Mouse (Mus musculus) gastrocnemius, postnatal 25 days (tissue): ENCODE measurements around the gene Twsg1. TPM values are rescaled to one million over a fixed set of nuclear protein-coding genes. Genes with fewer than 3 reads are reported as not detected.

Experiments used
- DNase-seq: peaks from one replicate; pipeline ENCODE4 v3.0.0; 2022
- total RNA-seq, 2 experiments: library from RNA; stranded (reverse); gene quantifications; 1 replicate in 1 of 2; 2 replicates in 1 of 2; pipeline ENCODE4 v1.2.3; 2021

Twsg1 gene
- total RNA-seq, 2 experiments from 2014 or later, result 22.1 to 26.8 TPM

DNA sequence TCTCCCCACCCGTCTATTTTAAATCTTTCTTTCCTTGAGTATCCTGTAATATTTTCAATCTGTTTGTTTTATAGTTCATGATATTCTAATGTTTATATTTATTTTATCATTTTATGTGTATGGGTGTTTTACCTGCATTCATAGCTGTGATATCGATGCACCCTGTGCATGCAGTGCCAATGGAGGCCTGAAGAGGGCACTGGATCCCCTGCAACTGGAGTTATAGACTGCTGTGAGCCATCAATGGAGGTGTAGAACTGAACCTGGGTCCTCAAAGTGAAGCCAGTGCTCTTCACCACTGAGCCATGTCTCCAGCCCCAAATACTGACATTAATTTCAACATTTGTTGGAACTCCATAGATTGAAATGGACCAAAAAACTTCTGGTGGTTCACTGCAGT lies 17.3 kb downstream of the Twsg1 start:
- no peak for DNase-seq

DNA sequence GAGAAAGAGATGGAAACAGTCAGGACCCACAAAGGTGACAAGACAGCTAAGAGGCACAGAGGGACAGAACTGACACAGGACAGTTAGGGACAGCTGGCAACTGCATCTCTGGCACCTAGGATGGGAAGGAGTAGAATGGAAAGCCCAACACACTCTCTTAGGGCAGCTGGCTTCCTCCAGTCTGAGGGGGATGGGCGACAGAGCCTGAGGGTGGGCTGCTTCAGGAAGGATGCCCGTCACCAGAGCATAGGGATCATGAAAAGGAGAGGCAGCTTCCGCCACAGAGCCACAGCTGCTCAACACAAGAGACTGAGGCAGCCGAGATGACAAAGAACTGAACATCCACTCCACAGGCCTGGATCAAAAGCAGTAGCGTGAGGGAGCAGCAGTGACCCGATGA lies 19.5 kb downstream of the Twsg1 start:
- DNase-seq, result no peak

DNA sequence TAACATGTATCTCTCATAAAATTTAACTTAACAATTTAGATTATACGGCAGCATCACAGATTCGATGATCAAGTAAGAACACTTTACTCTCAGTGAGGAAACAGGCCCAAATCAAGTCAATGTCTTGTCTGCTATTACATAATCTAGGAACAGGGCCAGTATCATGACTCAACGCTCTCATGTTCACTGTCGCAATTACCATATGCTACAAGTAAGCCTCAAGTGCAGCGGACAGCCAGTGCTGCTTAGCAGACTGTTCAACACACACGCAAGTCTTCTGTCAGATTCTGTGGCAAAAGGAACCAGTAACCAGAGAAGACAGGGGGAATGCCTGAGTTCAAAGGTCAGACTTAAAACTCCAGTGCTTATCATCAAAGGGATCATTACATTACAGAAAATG lies 20.1 kb downstream of the Twsg1 start:
- DNase-seq, result peak; percentile 29

DNA sequence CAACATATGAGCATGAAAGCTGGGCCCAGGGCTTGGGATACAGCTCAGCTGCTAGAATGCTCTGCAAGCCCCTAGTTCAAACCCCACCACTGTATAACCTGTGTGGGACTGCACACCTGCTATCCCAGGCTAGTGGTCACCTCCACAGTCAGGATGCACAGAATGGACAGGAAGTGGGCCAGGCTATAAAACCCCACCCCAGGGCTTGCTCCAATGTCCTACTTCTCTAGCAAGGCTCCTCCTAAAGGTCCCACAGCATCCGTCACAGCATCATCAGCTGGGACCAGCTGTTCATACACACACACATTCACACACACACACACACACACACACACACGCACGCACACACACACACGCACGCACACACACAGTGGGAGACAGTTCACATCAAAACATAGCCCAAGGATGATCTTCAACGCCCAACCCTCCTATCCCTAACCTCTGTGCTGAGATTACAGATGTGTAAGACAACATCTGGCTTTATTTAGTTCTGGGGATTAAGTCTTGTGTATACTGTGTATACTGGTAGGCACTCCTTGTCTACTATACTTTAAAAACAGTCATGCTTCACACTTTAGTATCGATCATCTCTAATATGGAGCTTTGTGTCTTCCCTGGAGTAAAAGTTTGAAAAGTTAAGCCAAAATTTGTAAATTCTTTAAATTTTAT lies 20.7 kb downstream of the Twsg1 start:
- no peak for DNase-seq

DNA sequence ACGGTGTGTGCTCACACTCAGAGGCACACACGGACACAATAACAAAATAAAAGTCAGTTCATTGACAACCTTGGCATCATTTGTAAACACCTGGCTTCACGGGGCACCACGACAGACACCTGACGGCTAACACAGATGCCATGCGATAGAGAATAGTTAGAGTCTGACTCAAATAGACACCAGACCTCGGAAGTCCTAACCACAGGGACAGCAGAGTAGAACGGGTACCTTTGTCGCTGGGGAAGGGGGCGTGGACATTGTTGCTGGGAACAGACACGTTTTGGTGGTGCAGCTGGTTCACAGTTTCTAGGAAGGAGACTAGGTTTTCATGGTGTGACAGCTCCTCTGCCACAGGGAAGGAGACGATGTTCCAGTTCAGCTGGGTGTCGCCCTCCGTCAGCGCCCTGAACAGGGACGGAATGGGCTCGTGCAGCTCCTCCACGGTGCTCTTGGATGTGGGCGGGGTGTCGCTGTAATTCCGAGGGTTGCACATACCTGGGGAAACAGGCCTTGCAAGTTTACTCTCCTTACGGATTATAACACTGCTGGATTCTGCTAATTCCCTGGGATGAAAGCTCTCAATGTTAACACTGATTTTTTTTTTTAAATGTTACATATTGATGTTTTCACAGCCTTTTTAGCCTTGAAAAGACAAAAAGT lies 21.6 kb downstream of the Twsg1 start:
- no peak for DNase-seq

DNA sequence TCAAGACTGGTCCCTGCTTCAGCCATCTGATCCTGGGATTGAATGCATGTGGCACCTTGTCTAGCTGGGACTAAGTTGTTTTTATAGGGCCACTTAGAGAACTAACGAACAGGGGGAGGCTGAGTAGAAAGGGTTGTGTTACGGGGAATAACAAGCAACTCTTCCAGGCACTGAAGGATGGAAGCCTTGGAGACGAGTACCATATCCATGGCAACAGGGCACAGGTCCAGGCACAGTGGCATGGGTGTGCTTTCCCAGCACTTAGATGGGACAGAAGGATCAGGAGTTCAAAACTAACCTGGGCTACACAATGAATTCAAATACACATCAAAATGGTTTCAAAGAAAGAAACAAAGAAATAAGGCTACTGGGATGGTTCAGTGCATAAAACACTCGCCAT lies 23.9 kb downstream of the Twsg1 start:
- DNase-seq, result no peak

DNA sequence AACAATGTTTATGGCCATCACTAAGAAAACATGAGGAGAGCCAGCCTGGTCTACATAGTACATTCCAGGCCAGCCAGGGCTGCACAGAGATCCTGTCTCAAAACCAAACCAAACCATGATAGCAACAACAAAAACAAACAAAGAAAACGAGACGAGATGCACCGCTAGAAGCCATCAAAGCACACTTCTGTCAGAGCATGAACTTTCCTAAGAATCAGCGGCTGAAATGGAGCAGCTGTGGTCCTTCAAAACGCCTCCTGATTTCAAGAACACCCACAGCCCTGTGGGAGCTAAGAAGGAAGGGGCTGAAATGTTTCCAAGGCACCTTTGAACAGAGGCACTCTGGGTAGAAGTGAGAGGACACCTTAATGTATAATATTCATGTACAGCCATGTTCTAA lies 26.8 kb downstream of the Twsg1 start:
- DNase-seq, result no peak

DNA sequence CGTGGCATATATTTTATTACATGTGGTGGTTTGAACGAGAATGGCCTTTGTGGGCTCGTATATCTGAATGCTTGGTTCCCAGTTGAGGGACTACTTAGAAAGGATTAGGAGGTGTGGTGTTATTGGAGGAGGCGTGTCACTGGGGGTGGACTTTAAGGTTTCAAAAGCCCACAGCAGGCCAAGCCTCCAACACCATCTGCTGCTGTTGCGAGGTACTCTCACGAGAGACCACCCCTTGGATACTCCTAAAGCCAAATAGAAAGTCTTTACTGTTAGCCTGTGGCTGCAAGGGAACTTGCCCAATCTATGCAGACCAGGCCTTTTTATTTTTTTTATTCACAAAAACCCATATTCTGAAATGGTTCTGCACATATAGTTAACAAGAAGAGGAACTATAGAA lies 29.1 kb downstream of the Twsg1 start:
- DNase-seq, result no peak

DNA sequence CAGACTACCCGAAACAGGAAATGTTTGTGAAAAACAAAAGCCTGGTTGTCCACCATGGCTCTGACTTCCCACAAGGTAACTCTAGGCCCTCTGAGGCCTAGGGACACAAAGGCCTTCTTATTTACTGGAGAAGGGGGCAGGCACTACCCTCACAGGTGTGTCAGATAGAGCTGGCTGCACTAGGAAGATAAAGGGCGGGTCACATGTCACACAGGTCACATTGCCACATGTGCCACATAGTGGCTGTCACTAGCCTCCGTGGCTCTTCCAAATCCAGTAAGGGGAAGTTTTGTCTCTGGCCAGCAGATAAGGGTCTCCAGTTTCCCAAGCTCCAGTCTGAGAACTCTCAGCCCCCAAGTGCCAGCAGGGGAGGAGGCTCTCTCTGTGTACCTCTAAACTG lies 31.8 kb downstream of the Twsg1 start:
- DNase-seq, result no peak

DNA sequence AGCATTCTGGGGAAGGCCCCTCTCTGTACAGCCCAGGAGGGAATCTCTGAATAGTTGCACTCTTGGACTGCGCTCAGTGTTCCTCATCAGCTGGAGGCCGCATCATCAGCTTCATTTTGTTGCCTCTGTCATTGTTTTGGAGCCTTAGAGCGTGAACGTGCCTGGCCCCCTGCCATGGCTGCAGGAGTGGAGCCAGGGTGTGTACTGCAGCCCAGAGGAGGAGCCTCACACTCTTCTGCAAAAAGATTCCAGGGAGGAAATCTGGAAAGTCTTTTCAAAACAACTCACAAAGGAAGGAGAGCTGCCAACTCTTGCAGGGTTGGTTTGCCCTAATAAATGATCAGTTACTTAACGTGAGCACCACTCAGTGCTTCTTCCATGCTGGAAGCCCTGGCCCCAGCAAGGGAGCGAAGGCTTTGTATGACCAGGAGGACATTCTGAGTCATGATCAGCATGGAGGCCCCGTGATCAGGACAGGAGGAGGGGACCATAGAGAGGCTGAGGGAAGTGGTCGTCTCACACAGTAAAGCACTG lies 34.8 kb downstream of the Twsg1 start:
- DNase-seq, result peak; percentile 88

DNA sequence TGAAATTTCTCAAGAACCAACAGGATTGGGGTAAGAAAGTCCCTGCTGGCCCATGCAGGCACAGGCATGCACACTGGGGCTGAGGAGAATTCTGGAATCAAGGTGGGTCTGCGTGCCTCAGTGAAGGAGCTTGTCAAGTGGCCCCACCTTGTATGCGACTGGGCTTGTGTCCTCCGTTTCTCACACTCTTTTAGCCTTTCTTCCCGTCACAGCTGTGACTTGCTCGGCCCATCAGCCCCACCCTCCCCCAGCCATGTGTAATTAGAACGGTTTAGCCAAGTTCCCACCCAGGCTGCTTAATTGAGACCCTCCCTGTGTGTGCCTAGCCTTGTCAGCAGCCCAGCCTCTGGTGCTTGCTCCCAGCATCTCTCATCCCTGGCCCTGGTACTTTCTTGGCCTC lies 36.9 kb downstream of the Twsg1 start:
- DNase-seq, result no peak

DNA sequence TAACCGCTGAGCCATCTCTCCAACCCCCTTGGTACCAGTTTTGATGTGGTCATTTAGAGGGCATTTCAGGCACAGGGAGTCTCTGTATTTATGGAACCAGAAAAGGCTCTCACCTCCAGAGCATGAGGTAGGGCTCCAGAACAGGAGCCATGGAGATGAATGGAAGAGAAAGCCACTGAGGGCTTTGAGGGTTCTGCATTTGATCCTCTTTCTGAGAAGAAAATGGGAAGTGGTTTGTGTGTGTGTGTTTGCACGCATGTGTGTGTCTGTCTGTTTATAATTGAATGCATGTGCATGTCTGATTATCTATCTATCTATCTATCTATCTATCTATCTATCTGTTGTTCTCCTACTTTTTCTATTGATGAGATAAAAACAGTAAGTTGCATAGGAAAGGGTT lies 38.8 kb downstream of the Twsg1 start:
- no peak for DNase-seq

DNA sequence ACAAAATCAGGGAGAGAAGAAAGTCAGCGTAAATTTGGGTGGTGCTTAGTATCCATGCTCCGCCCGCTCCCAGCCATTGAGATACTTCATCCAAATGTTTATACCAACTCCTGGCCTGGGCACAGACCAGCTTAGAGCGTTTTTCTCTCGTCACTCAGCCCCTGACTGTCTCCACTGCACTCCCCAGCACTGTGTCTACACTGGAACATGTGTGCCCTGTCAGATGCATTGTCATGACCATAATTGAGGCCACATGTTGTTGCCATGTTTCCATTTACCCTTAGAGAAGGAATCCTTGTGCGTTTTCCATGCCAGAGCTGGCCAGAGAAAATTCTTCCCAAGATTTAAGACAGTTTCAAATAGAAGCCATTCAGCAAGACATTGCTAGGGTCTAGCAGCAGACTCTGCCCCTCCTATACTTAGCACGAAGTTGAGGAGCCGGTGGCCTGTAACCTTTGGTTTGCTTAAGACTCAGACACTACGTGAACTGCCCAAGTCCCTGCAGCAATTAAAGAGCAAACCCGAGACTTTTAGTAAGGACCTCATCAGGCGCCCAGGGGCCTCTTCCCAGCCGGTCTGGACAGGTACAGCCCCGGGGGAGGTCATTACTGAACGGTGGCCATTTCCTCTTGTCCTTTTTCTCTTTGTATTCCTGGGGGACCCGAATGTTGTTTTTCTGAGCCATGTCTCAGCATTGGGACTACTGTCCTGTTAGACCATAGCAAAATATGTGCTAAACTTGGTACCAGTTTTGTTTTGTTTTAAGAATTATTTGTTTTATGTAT lies 39.5 kb downstream of the Twsg1 start:
- no peak for DNase-seq

DNA sequence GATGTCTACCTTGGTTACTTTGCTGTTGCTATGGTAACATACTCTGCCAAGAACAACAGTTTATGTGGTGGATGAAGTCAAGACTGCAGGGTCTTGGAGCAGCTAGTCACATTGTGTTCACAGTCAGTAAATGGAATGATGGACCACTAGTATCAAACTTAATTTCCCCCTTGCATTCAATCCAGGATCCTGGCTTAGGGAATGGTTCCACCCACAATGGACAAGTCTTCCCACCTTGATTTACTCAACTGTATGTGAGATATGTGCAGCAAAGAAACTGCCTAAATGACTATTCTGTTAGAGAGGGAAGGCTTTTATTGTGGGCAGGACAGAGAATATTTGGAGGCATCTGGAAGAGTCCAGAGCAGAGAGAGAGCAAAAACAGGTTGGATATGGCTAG lies 42.8 kb downstream of the Twsg1 start:
- no peak for DNase-seq

DNA sequence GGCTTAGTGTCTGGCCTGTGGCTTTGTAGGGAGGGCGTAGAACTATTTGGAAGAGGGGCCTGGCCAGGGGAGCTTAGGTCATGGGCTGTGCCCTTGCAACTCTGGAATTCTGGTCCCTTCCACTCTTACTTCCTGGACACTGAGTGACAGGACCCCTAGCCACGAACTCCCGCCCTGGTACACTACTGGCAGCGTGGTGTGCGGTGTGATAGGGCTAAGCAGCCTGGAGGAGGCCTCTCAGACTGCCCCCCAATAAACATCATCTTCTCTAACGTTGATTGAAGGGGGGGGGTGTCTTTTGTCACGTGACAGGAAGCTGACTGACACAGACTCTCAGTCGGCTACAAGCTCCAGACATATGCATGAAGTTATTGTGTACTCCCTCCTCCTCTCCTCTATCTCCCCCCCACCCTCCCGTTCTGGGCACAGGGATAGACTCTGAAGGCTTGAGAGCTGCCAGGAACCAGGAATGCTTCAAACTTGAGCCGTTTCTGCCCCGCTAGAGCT lies 44.1 kb downstream of the Twsg1 start:
- no peak for DNase-seq

DNA sequence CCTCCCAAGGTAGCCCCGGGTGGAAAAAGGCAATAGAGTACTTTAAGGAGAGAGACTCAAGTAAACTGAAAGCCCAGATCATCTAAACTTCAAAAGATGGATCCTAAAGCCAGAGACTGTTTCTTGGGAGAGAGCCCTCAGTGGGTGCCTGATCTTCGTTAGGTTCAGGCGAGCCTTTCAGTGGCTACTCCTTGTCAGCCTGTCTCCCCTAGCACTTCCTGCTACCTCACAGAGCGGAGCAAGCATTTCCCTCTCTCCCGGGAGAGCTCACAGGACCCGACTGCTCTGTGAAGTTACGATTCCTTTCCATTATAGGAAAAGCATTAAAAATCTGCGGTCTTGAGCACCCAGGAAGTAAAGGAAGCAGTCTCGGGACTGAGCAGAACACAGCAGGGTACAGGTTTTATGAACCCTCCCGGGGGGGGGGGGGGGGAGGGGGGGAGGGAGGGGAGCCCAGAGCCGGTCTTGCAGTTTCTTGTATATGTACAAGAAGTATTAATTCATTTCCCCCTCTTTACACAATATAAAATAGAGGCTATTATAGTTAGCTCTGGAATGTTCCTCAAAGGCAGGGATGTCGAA lies 44.6 kb downstream of the Twsg1 start:
- DNase-seq, result no peak

DNA sequence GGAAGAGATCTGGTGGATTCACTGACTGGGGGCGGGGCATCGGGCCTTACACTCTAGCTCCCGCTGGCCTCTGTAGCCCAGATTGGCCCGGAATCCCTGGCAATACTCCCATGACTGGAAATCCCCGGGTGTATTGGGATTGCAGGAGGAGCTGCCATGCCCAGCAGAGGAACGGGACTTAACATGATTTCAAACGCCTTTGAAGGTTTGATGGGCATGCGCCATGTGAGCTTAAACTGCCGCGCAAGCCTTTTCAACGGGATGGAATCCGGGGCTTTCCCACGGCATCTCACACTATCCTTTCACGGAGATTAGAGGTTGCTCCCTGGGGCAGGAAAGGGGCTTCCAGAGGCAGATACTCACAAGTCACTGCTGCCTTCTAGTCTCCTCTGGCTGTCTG lies 45.8 kb downstream of the Twsg1 start:
- no peak for DNase-seq

DNA sequence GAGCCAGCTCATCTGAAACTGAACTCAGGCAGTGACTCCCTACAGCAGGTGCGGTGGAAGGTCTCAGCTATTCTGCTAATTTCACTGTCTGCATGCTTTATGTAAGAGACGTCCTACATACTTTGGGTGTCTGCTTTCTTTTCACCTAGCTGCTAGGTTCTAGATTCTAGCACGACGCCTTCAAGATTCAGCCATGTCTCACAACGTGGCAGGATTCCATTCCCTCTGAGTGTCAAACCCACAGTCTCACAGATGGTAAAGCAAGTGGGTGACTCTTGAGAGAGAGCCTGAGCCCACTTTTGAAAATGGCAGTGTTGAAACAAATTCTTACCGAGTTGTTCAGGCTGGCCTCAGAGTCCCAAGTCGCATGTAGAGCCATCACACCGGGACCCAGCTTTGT lies 47.2 kb downstream of the Twsg1 start:
- DNase-seq, result no peak

DNA sequence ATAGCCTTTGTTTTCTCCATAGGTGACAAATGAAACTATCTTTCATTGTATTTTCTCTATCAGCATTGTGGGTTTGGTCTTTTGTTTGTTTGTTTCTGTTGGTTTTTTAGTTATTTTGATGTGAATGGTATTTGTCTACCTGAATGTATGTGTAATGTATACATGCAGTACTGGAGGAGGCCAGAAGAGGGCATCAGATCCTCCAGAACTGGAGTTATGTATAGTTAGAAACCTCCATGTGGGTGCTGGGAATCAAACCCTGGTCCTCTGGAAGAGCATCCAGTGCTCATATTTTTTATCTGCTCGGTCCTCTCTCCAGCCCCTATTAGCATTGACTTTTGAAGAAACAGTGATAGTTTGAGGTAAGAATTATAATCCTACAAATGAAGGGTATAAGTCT lies 48.0 kb downstream of the Twsg1 start:
- no peak for DNase-seq

DNA sequence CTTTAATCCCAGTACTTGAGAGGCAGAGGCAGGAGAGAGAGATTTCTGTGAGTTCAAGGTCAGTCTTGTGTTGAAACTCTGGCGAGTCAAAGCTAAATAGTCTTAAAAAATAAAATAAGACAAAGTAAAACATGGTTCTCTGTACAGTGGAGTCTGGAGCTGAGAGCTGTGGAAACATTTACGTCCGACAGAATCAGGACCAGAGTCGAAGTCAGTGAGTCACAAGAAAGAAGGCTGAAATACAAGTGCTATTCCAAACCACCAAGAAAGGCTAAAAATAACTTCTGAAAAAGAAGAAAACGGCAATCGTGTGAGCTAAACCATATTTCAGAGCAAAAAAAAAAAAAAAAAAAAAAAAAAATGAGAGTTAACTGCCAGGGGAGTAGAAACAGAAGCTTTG lies 48.7 kb downstream of the Twsg1 start:
- no peak for DNase-seq

DNA sequence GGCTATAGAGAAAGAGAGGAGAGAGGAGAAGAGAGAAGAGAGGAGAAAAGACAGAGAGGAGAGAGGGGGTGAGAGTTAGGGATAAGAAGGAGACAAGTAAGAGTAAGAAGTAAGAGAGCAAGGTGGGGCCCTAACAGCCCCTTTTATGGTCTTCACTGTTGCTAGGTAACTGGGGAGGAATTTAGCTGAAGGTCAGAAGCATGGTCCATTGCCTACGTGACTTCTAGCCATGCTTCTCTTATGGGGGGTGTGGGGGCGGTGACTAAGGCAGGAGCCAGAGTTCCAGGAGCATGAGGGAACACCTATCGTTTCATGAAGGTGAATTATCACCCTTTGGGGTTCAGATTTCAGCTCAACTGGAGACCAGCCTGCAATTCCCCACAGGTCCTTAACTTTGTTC lies 55.0 kb downstream of the Twsg1 start:
- DNase-seq, result no peak

DNA sequence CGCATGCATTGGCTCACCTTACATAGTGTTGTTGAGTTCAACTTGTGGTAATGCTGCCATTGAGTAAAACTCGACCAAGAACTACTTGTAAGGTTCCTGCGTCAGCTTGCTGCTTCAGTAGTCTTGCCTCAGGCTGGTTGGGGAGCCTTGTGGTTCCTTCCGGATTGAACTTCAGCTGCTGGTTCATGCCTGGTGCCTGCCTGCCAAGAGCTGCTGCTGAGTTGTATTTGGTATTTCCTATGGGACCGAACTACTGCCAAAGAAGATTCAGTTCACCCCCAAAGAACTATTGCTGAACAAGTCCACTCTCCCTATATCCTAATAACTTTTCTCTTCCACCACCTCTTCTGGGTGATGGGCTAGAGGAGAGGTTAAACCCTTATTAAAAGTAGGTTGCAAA lies 61.5 kb downstream of the Twsg1 start:
- no peak for DNase-seq

DNA sequence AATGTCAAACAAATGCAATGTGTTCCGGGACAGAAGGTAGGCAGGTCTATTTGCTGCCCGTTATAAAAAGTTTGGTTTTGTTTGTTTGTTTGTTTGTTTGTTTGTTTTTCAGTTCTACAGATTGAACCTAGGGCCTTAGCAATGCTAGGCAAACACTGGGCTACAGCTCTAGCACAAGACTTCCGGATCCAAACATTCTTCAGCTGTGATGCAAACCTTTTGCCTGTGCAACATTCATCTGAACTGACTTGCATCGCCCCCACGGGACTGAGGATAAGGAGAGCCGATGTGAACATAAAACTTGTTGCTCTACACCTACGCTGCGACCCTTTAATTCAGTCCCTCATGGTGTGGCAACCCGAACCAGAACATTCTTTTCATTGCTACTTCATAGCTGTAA lies 64.5 kb downstream of the Twsg1 start:
- no peak for DNase-seq
